Mouse (Mus musculus) MN1 (cell line): Measurements from ENCODE around the gene Birc2.

Experiments used
- DNase-seq: peaks from one replicate; pipeline ENCODE4 v3.0.0-alpha.2; 2016; ENCODE audit warnings: low spot score

Birc2 gene

GRCm38 (mm10) chr9:7846667-7847199 lies 9.9 kb upstream of the Birc2 start:
- DNase-seq = no peak

GRCm38 (mm10) chr9:7845216-7845895 lies 8.5 kb upstream of the Birc2 start:
- DNase-seq = no peak

GRCm38 (mm10) chr9:7841221-7841620 lies 4.4 kb upstream of the Birc2 start:
- no peak for DNase-seq

- peak; percentile 41 for DNase-seq
Measured at GRCm38 (mm10) chr9:7837806-7838440, 1.1 kb upstream of the Birc2 start.

- peak; percentile 52 for DNase-seq
Measured at GRCm38 (mm10) chr9:7836331-7836730, 533 bp downstream of the Birc2 start.

- DNase-seq = no peak
Measured at GRCm38 (mm10) chr9:7835302-7835701, 1.6 kb downstream of the Birc2 start.

- no peak for DNase-seq
Measured at GRCm38 (mm10) chr9:7833421-7833820, 3.4 kb downstream of the Birc2 start.

GRCm38 (mm10) chr9:7829531-7830528 lies 7.0 kb downstream of the Birc2 start:
- DNase-seq = peak; percentile 11

GRCm38 (mm10) chr9:7828706-7829105 lies 8.2 kb downstream of the Birc2 start:
- no peak for DNase-seq

GRCm38 (mm10) chr9:7824916-7825315 lies 11.9 kb downstream of the Birc2 start:
- no peak for DNase-seq

GRCm38 (mm10) chr9:7822758-7823157 lies 14.1 kb downstream of the Birc2 start:
- no peak for DNase-seq

GRCm38 (mm10) chr9:7805101-7805506 lies 31.8 kb downstream of the Birc2 start:
- no peak for DNase-seq

GRCm38 (mm10) chr9:7798555-7798954 lies 38.3 kb downstream of the Birc2 start:
- DNase-seq = no peak

GRCm38 (mm10) chr9:7797542-7797941 lies 39.3 kb downstream of the Birc2 start:
- DNase-seq = no peak

GRCm38 (mm10) chr9:7796129-7796864 lies 40.6 kb downstream of the Birc2 start:
- DNase-seq = no peak

- DNase-seq = no peak
Measured at GRCm38 (mm10) chr9:7795581-7795980, 41.3 kb downstream of the Birc2 start.

- no peak for DNase-seq
Measured at GRCm38 (mm10) chr9:7793561-7793960, 43.3 kb downstream of the Birc2 start.

GRCm38 (mm10) chr9:7790580-7791084 lies 46.2 kb downstream of the Birc2 start:
- DNase-seq = no peak

- DNase-seq = no peak
Measured at GRCm38 (mm10) chr9:7789764-7790575, 46.9 kb downstream of the Birc2 start.

GRCm38 (mm10) chr9:7788411-7788810 lies 48.5 kb downstream of the Birc2 start:
- DNase-seq = no peak

GRCm38 (mm10) chr9:7786086-7786485 lies 50.8 kb downstream of the Birc2 start:
- DNase-seq = no peak
